Mouse (Mus musculus): ENCODE data around the gene Limd1. TPM values are rescaled to one million over a fixed set of nuclear protein-coding genes. Genes with fewer than 3 reads are reported as not detected.

The Limd1 gene
- polyA plus RNA-seq, 1 experiment from 2014 or later, result 55.9 TPM

DNA sequence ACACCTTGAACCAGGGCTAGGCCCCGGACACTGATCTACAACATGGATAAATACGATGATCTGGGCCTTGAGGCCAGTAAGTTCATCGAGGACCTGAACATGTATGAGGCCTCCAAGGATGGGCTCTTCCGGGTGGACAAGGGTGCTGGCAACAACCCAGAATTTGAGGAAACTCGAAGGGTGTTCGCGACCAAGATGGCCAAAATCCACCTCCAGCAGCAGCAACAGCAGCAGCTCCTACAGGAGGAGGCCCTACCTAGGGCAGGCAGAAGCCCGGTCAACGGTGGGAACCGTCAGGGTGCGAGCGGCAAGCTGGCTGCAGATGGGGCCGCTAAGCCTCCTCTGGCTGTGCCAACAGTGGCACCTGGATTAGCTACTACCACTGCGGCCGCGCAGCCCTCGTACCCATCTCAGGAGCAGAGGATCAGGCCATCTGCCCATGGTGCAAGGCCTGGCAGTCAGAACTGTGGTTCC lies 727 bp downstream of the Limd1 start:
- H3K27ac ChIP-seq (ENCODE audit: low read depth, low read length), result peak overlapping the region; percentile 85; the same call in 1 of the 2 replicates
- H3K9ac ChIP-seq (ENCODE audit: low read depth, low read length), result peak overlapping the region; percentile 76
- WGBS, result 17% methylated on average over 17 of the region's 17 CpGs
- peak overlapping the region; percentile 58 for H3K4me3 ChIP-seq (ENCODE audit: low read length)
- peak overlapping the region; percentile 71 for H3K4me2 ChIP-seq (replicated peaks; ENCODE audit: low read depth, low read length)
- H3K4me1 ChIP-seq (ENCODE audit: control insufficient read depth, insufficient read depth, low read length), result peaks cover 34% of the 10 kb centered on the region
- H3K36me3 ChIP-seq (ENCODE audit: control insufficient read depth, insufficient read depth, low read length), result peaks cover 11% of the 10 kb centered on the region; the same call in 1 of the 2 replicates
- no peaks in the 10 kb centered on the region for H3K9me3 ChIP-seq (ENCODE audit: control insufficient read depth, low read length)
- no peaks in the 10 kb centered on the region for H3K27me3 ChIP-seq (ENCODE audit: control insufficient read depth, insufficient read depth, low read length)
- peak; percentile 5; the same call in 1 of the 2 replicates for ATAC-seq (ENCODE audit: low FRiP score, low TSS enrichment)

DNA sequence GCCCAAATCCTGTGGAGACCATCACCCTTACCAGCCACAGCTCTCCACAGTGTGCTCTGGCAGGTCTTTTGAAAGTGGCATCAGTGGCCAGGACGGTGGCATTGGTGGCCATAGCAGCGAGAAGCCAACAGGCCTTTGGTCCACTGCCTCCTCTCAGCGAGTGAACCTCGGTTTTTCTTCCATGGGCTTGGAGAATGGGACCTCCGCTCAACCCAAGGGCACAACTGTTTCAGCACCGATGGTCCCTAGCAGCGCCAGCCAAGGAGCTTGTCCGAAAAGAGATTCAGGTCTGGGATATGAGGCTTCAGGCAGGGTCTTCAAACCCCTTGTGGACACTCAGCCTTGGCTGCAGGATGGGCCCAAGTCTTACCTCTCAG lies 1.4 kb downstream of the Limd1 start:
- Histone ChIP-seq H3K4me3 (ENCODE audit: low read length) (peak overlapping the region; percentile 58), H3K27ac (ENCODE audit: low read depth, low read length) (no peak overlapping the region), H3K9me3 (ENCODE audit: control insufficient read depth, low read length) (no peaks in the 10 kb centered on the region), H3K9ac (ENCODE audit: low read depth, low read length) (peak overlapping the region; percentile 76), H3K36me3 (ENCODE audit: control insufficient read depth, insufficient read depth, low read length) (peaks cover 14% of the 10 kb centered on the region; the same call in 1 of the 2 replicates), H3K27me3 (ENCODE audit: control insufficient read depth, insufficient read depth, low read length) (no peaks in the 10 kb centered on the region), H3K4me2 (replicated peaks; ENCODE audit: low read depth, low read length) (peak overlapping the region; percentile 71), H3K4me1 (ENCODE audit: control insufficient read depth, insufficient read depth, low read length) (peaks cover 34% of the 10 kb centered on the region)
- WGBS, result 91% methylated on average over 8 of the region's 8 CpGs
- ATAC-seq (ENCODE audit: low FRiP score, low TSS enrichment), result no peak

DNA sequence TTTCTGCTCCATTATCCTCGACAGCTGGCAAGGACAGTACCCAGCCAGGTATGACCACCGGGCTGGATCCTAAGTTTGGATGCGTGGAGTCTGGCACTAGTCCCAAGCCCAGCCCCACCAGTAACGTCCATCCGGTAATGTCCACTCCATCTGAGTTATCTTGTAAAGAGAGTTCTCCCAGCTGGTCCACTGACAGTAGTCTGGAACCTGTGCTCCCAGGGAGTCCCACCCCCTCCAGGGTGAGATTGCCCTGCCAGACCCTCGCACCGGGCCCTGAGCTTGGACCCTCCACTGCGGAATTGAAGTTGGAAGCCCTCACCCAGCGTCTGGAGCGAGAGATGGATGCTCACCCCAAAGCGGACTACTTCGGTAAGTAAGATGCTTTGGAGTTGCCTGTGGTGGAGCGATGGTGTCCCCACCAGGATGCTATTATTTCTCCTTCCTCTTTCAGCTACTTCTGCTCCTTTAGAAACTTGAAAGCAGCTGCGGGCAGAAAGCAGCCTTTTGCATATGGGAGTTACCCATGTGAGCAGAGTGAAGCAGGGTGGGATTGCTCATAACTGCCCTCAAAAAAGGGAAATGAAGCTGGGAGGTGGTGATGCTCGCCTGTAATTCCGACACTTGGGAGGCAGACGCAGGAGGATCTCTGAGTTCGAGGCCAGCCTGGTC lies 1.9 kb downstream of the Limd1 start:
- Histone ChIP-seq H3K9me3 (ENCODE audit: control insufficient read depth, low read length) (no peaks in the 10 kb centered on the region), H3K4me2 (replicated peaks; ENCODE audit: low read depth, low read length) (peak overlapping the region; percentile 71), H3K27ac (ENCODE audit: low read depth, low read length) (no peak overlapping the region), H3K36me3 (ENCODE audit: control insufficient read depth, insufficient read depth, low read length) (peaks cover 15% of the 10 kb centered on the region; the same call in 1 of the 2 replicates), H3K4me1 (ENCODE audit: control insufficient read depth, insufficient read depth, low read length) (peaks cover 34% of the 10 kb centered on the region), H3K4me3 (ENCODE audit: low read length) (peak overlapping the region; percentile 58), H3K27me3 (ENCODE audit: control insufficient read depth, insufficient read depth, low read length) (no peaks in the 10 kb centered on the region), H3K9ac (ENCODE audit: low read depth, low read length) (peak overlapping the region; percentile 23)
- no peak for ATAC-seq (ENCODE audit: low FRiP score, low TSS enrichment)
- 76% methylated on average over 18 of the region's 18 CpGs for WGBS

DNA sequence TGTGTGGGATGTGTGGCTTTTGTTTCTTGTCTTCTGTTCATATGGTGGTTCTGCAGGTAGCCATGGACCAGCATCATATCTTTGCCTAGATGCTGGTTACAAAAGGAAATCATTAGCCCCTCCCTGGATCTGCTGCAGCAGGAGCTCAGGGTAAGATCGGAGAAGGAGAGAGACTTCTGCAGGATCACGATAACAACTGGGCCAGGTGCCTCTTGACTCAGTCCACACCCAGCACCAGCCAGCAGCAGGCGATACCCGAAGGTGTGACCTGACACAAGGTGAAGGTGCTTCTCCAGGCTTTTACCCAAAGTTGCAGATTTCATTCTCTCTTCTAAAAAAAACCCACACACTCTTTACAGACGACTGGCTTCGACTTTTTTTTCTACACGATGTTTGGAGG lies 2.6 kb downstream of the Limd1 start:
- H3K4me1 ChIP-seq (ENCODE audit: control insufficient read depth, insufficient read depth, low read length), result peaks cover 34% of the 10 kb centered on the region

DNA sequence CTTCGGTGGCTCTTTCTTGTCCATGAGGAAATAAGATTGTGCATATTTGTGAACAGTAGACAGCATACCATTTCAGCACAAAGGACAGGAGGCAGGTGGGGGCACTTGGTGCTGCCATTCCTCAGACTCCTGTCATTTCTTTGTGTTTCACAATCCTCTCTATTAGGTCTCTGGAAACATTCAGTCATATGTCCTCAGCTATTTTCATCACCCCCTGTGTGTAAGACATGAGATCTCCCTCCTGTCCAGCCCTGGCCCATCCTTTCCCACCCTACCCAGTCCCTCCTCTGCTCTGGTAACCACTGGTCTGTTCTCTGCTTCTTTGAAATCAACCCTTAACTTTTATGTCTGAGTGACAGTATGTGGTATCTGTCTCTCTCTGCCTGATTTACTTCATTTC lies 5.1 kb downstream of the Limd1 start:
- 100% methylated on average over 1 of the region's 1 CpGs for WGBS
- no peaks in the 10 kb centered on the region for H3K9me3 ChIP-seq (ENCODE audit: control insufficient read depth, low read length)
- H3K4me1 ChIP-seq (ENCODE audit: control insufficient read depth, insufficient read depth, low read length), result peaks cover 34% of the 10 kb centered on the region
- H3K4me3 ChIP-seq (ENCODE audit: low read length), result no peak overlapping the region
- no peak overlapping the region for H3K27ac ChIP-seq (ENCODE audit: low read depth, low read length)
- no peaks in the 10 kb centered on the region for H3K27me3 ChIP-seq (ENCODE audit: control insufficient read depth, insufficient read depth, low read length)
- no peak overlapping the region for H3K9ac ChIP-seq (ENCODE audit: low read depth, low read length)
- H3K36me3 ChIP-seq (ENCODE audit: control insufficient read depth, insufficient read depth, low read length), result peaks cover 30% of the 10 kb centered on the region; the same call in 1 of the 2 replicates
- no peak overlapping the region for H3K4me2 ChIP-seq (replicated peaks; ENCODE audit: low read depth, low read length)
- ATAC-seq (ENCODE audit: low FRiP score, low TSS enrichment), result no peak

More for the DNA sequence above, 2.6 kb downstream of the Limd1 start:
- H3K27me3 ChIP-seq (ENCODE audit: control insufficient read depth, insufficient read depth, low read length), result no peaks in the 10 kb centered on the region
- H3K9ac ChIP-seq (ENCODE audit: low read depth, low read length), result no peak overlapping the region
- H3K27ac ChIP-seq (ENCODE audit: low read depth, low read length), result no peak overlapping the region
- no peaks in the 10 kb centered on the region for H3K9me3 ChIP-seq (ENCODE audit: control insufficient read depth, low read length)
- peaks cover 22% of the 10 kb centered on the region; the same call in 1 of the 2 replicates for H3K36me3 ChIP-seq (ENCODE audit: control insufficient read depth, insufficient read depth, low read length)
- H3K4me2 ChIP-seq (replicated peaks; ENCODE audit: low read depth, low read length), result peak overlapping the region; percentile 71
- ATAC-seq (ENCODE audit: low FRiP score, low TSS enrichment), result no peak
- 58% methylated on average over 7 of the region's 7 CpGs for WGBS
- peak overlapping the region; percentile 58; the same call in 1 of the 2 replicates for H3K4me3 ChIP-seq (ENCODE audit: low read length)

DNA sequence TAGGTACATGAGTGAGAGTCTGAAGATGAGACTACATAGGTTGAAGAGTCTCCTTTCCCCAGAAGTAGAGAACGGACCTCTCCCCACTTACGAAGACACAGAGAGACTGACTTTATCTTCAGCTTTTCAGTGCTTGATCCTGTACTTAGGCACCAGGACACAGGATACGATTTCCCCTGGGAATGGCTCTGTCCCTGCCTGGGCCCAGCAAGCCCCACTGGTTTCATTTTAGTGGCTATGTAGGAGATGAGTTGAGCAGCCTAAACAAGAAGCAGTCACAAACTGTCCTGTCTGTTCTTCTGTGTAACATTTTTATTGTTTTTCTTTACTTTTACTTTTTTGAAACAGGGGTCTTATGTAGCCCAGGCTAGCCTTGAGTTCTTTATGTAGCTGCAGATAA lies 6.3 kb downstream of the Limd1 start:
- Histone ChIP-seq H3K4me1 (ENCODE audit: control insufficient read depth, insufficient read depth, low read length) (peaks cover 39% of the 10 kb centered on the region), H3K9ac (ENCODE audit: low read depth, low read length) (no peak overlapping the region), H3K4me2 (replicated peaks; ENCODE audit: low read depth, low read length) (no peak overlapping the region), H3K27ac (ENCODE audit: low read depth, low read length) (no peak overlapping the region), H3K9me3 (ENCODE audit: control insufficient read depth, low read length) (no peaks in the 10 kb centered on the region), H3K36me3 (ENCODE audit: control insufficient read depth, insufficient read depth, low read length) (peaks cover 30% of the 10 kb centered on the region; the same call in 1 of the 2 replicates), H3K27me3 (ENCODE audit: control insufficient read depth, insufficient read depth, low read length) (no peaks in the 10 kb centered on the region), H3K4me3 (ENCODE audit: low read length) (no peak overlapping the region)
- no peak for ATAC-seq (ENCODE audit: low FRiP score, low TSS enrichment)
- WGBS, result 94% methylated on average over 3 of the region's 3 CpGs

DNA sequence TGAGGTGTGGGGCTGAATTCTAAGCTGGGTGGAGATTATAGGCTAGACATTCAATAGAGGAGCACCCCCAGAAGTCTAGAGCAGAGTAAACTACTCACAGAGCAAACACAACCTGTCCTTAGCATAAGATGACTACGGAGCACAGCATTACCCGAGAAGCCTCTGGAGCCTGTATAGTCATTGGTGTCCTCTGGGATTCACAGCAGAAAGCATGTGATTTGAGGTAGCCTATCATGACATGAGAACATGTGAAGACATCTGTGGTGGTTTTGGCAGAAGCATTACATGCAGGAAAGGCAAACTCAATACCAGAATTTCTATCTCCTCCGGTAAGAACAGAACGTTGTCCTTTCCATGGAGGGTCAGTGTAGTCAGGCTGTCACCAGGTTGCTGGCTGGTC lies 7.1 kb downstream of the Limd1 start:
- no peak for ATAC-seq (ENCODE audit: low FRiP score, low TSS enrichment)
- WGBS, result 88% methylated on average over 4 of the region's 4 CpGs
- H3K36me3 ChIP-seq (ENCODE audit: control insufficient read depth, insufficient read depth, low read length), result peaks cover 30% of the 10 kb centered on the region; the same call in 1 of the 2 replicates

DNA sequence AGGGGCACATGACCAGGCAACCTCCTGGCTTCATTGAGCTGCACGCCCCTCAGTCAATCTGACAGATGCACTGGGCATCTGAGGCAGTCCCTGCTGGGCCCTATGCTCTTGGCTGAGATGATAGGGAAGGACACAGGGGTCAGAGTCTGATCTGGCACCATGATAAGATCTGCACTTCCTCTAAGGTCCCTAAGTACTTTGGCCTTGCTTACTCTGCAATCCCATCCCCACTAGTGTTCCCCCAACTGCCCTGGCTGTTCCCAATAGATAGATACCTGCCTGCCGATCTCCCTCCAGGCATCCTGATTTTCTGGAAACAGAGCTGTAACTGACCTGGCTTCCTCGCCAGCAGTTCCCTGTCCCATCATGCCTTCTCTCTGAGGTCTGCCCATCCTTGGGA lies 8.1 kb downstream of the Limd1 start:
- Histone ChIP-seq H3K9me3 (ENCODE audit: control insufficient read depth, low read length) (no peaks in the 10 kb centered on the region), H3K4me3 (ENCODE audit: low read length) (no peak overlapping the region), H3K27ac (ENCODE audit: low read depth, low read length) (no peak overlapping the region), H3K4me1 (ENCODE audit: control insufficient read depth, insufficient read depth, low read length) (peaks cover 34% of the 10 kb centered on the region), H3K4me2 (replicated peaks; ENCODE audit: low read depth, low read length) (no peak overlapping the region), H3K9ac (ENCODE audit: low read depth, low read length) (no peak overlapping the region), H3K27me3 (ENCODE audit: control insufficient read depth, insufficient read depth, low read length) (no peaks in the 10 kb centered on the region), H3K36me3 (ENCODE audit: control insufficient read depth, insufficient read depth, low read length) (peaks cover 29% of the 10 kb centered on the region; the same call in 1 of the 2 replicates)
- WGBS, result 65% methylated on average over 3 of the region's 3 CpGs
- no peak for ATAC-seq (ENCODE audit: low FRiP score, low TSS enrichment)

More for the DNA sequence above, 7.1 kb downstream of the Limd1 start:
- H3K9me3 ChIP-seq (ENCODE audit: control insufficient read depth, low read length), result no peaks in the 10 kb centered on the region
- H3K4me2 ChIP-seq (replicated peaks; ENCODE audit: low read depth, low read length), result no peak overlapping the region
- H3K4me1 ChIP-seq (ENCODE audit: control insufficient read depth, insufficient read depth, low read length), result peaks cover 38% of the 10 kb centered on the region
- H3K27me3 ChIP-seq (ENCODE audit: control insufficient read depth, insufficient read depth, low read length), result no peaks in the 10 kb centered on the region
- no peak overlapping the region for H3K9ac ChIP-seq (ENCODE audit: low read depth, low read length)
- H3K4me3 ChIP-seq (ENCODE audit: low read length), result no peak overlapping the region
- H3K27ac ChIP-seq (ENCODE audit: low read depth, low read length), result no peak overlapping the region

DNA sequence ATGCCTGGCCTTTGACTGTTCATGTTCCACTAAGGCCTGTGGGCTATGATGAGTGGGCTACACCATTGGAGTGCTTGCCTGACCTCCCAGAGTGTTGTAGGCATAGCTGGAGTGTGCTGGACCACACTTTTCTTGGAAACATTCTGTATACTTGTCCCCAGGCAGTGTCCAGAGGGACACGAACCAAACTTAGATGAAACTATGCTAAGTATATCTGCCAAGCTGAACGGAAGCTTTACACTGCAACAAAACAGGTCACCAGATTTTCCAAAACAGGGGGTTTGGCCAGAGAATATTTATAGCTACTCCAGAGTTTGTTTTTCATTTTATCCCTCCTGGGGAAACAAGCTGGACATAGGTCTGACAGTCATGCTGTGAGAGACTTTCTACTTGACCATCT lies 10.6 kb downstream of the Limd1 start:
- no peak for ATAC-seq (ENCODE audit: low FRiP score, low TSS enrichment)
- Histone ChIP-seq H3K4me3 (ENCODE audit: low read length) (no peak overlapping the region), H3K4me2 (replicated peaks; ENCODE audit: low read depth, low read length) (no peak overlapping the region), H3K9me3 (ENCODE audit: control insufficient read depth, low read length) (no peaks in the 10 kb centered on the region), H3K27me3 (ENCODE audit: control insufficient read depth, insufficient read depth, low read length) (no peaks in the 10 kb centered on the region), H3K4me1 (ENCODE audit: control insufficient read depth, insufficient read depth, low read length) (peaks cover 31% of the 10 kb centered on the region), H3K27ac (ENCODE audit: low read depth, low read length) (no peak overlapping the region), H3K36me3 (ENCODE audit: control insufficient read depth, insufficient read depth, low read length) (peaks cover 21% of the 10 kb centered on the region; the same call in 1 of the 2 replicates), H3K9ac (ENCODE audit: low read depth, low read length) (no peak overlapping the region)
- WGBS, result 56% methylated on average over 2 of the region's 2 CpGs
